Mouse (Mus musculus): ENCODE results near the gene Olfr473. TPM values are rescaled to one million over a fixed set of nuclear protein-coding genes. Genes with fewer than 3 reads are reported as not detected.

The Olfr473 gene
- polyA plus RNA-seq (2015; fragmentation: Nextera tagmentation; extraction: Ambion mirVana): not detected in 2 replicates

GRCm38 (mm10) chr7:107930146-107930545 is at the start of gene Olfr473:
Gene Olfr473 (plus strand): TSS chr7:107930446.

GRCm38 (mm10) chr7:107897602-107898001 is 32.6 kb upstream of the Olfr473 start, which contains the start of gene Olfr472:
Gene Olfr472 (plus strand): TSS chr7:107897902.

GRCm38 (mm10) chr7:107954343-107954742 is 24.1 kb downstream of the Olfr473 start, which contains the start of gene Olfr474:
Gene Olfr474 (plus strand): TSS chr7:107954643.

GRCm38 (mm10) chr7:107964503-107964902 is 34.3 kb downstream of the Olfr473 start, which contains the start of gene Olfr476:
Gene Olfr476 (plus strand): TSS chr7:107964803.

Other genes with a start within 250 kb of the Olfr473 start
- gene Cyb5r2, start 172.4 kb upstream of the Olfr473 start, polyA plus RNA-seq (2015; fragmentation: Nextera tagmentation; extraction: Ambion mirVana): 0.54 and 0.94 TPM in 2 replicates
- gene Ovch2, start 129.2 kb upstream of the Olfr473 start, polyA plus RNA-seq (2015; fragmentation: Nextera tagmentation; extraction: Ambion mirVana): not detected in 2 replicates
- gene Olfr467, start 118.2 kb upstream of the Olfr473 start, polyA plus RNA-seq (2015; fragmentation: Nextera tagmentation; extraction: Ambion mirVana): not detected in 2 replicates
- not detected in 2 replicates for gene Olfr469, start 104.9 kb upstream of the Olfr473 start, polyA plus RNA-seq (2015; fragmentation: Nextera tagmentation; extraction: Ambion mirVana)
- not detected in 2 replicates for gene Olfr470, start 83.0 kb upstream of the Olfr473 start, polyA plus RNA-seq (2015; fragmentation: Nextera tagmentation; extraction: Ambion mirVana)
- gene Olfr472, start 32.5 kb upstream of the Olfr473 start, polyA plus RNA-seq (2015; fragmentation: Nextera tagmentation; extraction: Ambion mirVana): not detected in 2 replicates
- not detected in 2 replicates for gene Olfr474, start 24.2 kb downstream of the Olfr473 start, polyA plus RNA-seq (2015; fragmentation: Nextera tagmentation; extraction: Ambion mirVana)
- gene Olfr476, start 34.4 kb downstream of the Olfr473 start, polyA plus RNA-seq (2015; fragmentation: Nextera tagmentation; extraction: Ambion mirVana): not detected in 2 replicates
- not detected in 2 replicates for gene Olfr477, start 56.2 kb downstream of the Olfr473 start, polyA plus RNA-seq (2015; fragmentation: Nextera tagmentation; extraction: Ambion mirVana)
- gene Olfr478, start 103.5 kb downstream of the Olfr473 start, polyA plus RNA-seq (2015; fragmentation: Nextera tagmentation; extraction: Ambion mirVana): not detected in 2 replicates
- not detected in 2 replicates for gene Olfr479, start 120.2 kb downstream of the Olfr473 start, polyA plus RNA-seq (2015; fragmentation: Nextera tagmentation; extraction: Ambion mirVana)
- gene Olfr480, start 136.9 kb downstream of the Olfr473 start, polyA plus RNA-seq (2015; fragmentation: Nextera tagmentation; extraction: Ambion mirVana): not detected in 2 replicates
- not detected in 2 replicates for gene Olfr481, start 149.4 kb downstream of the Olfr473 start, polyA plus RNA-seq (2015; fragmentation: Nextera tagmentation; extraction: Ambion mirVana)
- gene Olfr482, start 167.1 kb downstream of the Olfr473 start, polyA plus RNA-seq (2015; fragmentation: Nextera tagmentation; extraction: Ambion mirVana): not detected in 2 replicates
- gene Olfr483, start 170.4 kb downstream of the Olfr473 start, polyA plus RNA-seq (2015; fragmentation: Nextera tagmentation; extraction: Ambion mirVana): not detected in 2 replicates
- not detected in 2 replicates for gene Olfr484, start 197.0 kb downstream of the Olfr473 start, polyA plus RNA-seq (2015; fragmentation: Nextera tagmentation; extraction: Ambion mirVana)
- gene Olfr485, start 229.4 kb downstream of the Olfr473 start, polyA plus RNA-seq (2015; fragmentation: Nextera tagmentation; extraction: Ambion mirVana): not detected in 2 replicates
- gene Olfr486, start 242.3 kb downstream of the Olfr473 start, polyA plus RNA-seq (2015; fragmentation: Nextera tagmentation; extraction: Ambion mirVana): not detected in 2 replicates